In genomic region chr4:88195898-88196495, GRCm38 (mm10) we compare ENCODE assay signal across 8 mouse cellular contexts.
A peak's percentile ranks its signal among the peaks of the same experiment; 100 is the strongest.
DNase-seq lines count a peak whose midpoint lies in the region; ATAC-seq lines count a peak whose summit lies in the region.

No protein-coding gene starts in this region.

- no peak for DNase-seq in forebrain, embryonic 11.5 days (ENCODE audit: low spot score)
- DNase-seq in 416B (ENCODE audit: low read depth), result peak; percentile 3
- peak; percentile 87 to 88 for DNase-seq in cerebellum, postnatal 10 days
- DNase-seq in layer of hippocampus, postnatal 36 days, result peak; percentile 66 to 68
- no peak for DNase-seq in adrenal gland, postnatal 36 days
- DNase-seq in liver, embryonic 11.5 days (ENCODE audit: low spot score), result no peak
- DNase-seq in retina, embryonic 14.5 days (ENCODE audit: low spot score), result no peak

- H3K27me3 ChIP-seq in forebrain, embryonic 15.5 days, result no peaks in the 10 kb centered on the region
- H3K27me3 ChIP-seq in forebrain, embryonic 11.5 days (ENCODE audit: control insufficient read depth, insufficient read depth, low read length), result no peaks in the 10 kb centered on the region
- H3K27me3 ChIP-seq in liver, embryonic 11.5 days (replicated peaks; ENCODE audit: control insufficient read depth, insufficient read depth, low read length), result no peaks in the 10 kb centered on the region

- H3K9me3 ChIP-seq in forebrain, embryonic 15.5 days, result no peaks in the 10 kb centered on the region
- no peaks in the 10 kb centered on the region for H3K9me3 ChIP-seq in forebrain, embryonic 11.5 days (ENCODE audit: control insufficient read depth, low read length)
- no peaks in the 10 kb centered on the region for H3K9me3 ChIP-seq in liver, embryonic 11.5 days (ENCODE audit: control insufficient read depth, low read length)

- H3K9ac ChIP-seq in forebrain, embryonic 15.5 days (replicated peaks), result no peak overlapping the region
- H3K9ac ChIP-seq in forebrain, embryonic 11.5 days (ENCODE audit: low read length), result no peak overlapping the region
- H3K9ac ChIP-seq in liver, embryonic 11.5 days (ENCODE audit: low read depth, low read length), result no peak overlapping the region

- no peak overlapping the region for H3K4me2 ChIP-seq in forebrain, embryonic 15.5 days (replicated peaks)
- no peak overlapping the region for H3K4me2 ChIP-seq in forebrain, embryonic 11.5 days (ENCODE audit: low read depth, low read length, severe bottlenecking)
- no peak overlapping the region for H3K4me2 ChIP-seq in liver, embryonic 11.5 days

- no peaks in the 10 kb centered on the region for H3K36me3 ChIP-seq in forebrain, embryonic 15.5 days
- H3K36me3 ChIP-seq in forebrain, embryonic 11.5 days (ENCODE audit: control insufficient read depth, insufficient read depth, low read length), result no peaks in the 10 kb centered on the region
- no peaks in the 10 kb centered on the region for H3K36me3 ChIP-seq in liver, embryonic 11.5 days (ENCODE audit: control insufficient read depth, insufficient read depth, low read length)

- H3K4me1 ChIP-seq in forebrain, embryonic 15.5 days, result peaks cover 23% of the 10 kb centered on the region
- no peaks in the 10 kb centered on the region for H3K4me1 ChIP-seq in forebrain, embryonic 11.5 days (replicated peaks; ENCODE audit: control insufficient read depth, insufficient read depth, low read length)
- no peaks in the 10 kb centered on the region for H3K4me1 ChIP-seq in liver, embryonic 11.5 days (replicated peaks; ENCODE audit: control insufficient read depth, insufficient read depth, low read length)

- 38% methylated on average over 4 of the region's 4 CpGs for WGBS in forebrain, embryonic 15.5 days
- 87% methylated on average over 4 of the region's 4 CpGs for WGBS in forebrain, embryonic 11.5 days
- WGBS in liver, embryonic 11.5 days, result 92% methylated on average over 4 of the region's 4 CpGs

- H3K4me3 ChIP-seq in forebrain, embryonic 15.5 days, result no peak overlapping the region
- no peak overlapping the region for H3K4me3 ChIP-seq in forebrain, embryonic 11.5 days (ENCODE audit: low read depth, low read length)
- no peak overlapping the region for H3K4me3 ChIP-seq in liver, embryonic 11.5 days (ENCODE audit: low read depth, low read length)

- peak; percentile 93 for ATAC-seq in forebrain, embryonic 15.5 days (replicated peaks)
- no peak for ATAC-seq in forebrain, embryonic 11.5 days (replicated peaks; ENCODE audit: low FRiP score)
- ATAC-seq in liver, embryonic 11.5 days (replicated peaks; ENCODE audit: low FRiP score), result no peak

- H3K27ac ChIP-seq in forebrain, embryonic 15.5 days (replicated peaks), result peak overlapping the region; percentile 91
- no peak overlapping the region for H3K27ac ChIP-seq in forebrain, embryonic 11.5 days (ENCODE audit: low read depth, low read length)
- no peak overlapping the region for H3K27ac ChIP-seq in liver, embryonic 11.5 days (ENCODE audit: low read depth, low read length)

Comparison
In these comparisons a context has a peak if more than half of its experiments do, and no peak if none do; other contexts are left out.
1. DNase-seq: peak in 416B (single experiment), cerebellum, postnatal 10 days (2 of 2) and layer of hippocampus, postnatal 36 days (2 of 2); none in forebrain, embryonic 11.5 days (single experiment), adrenal gland, postnatal 36 days (0 of 2), liver, embryonic 11.5 days (single experiment) and retina, embryonic 14.5 days (single experiment).